ENCODE assay signal across 20 mouse cellular contexts in the genomic region with DNA sequence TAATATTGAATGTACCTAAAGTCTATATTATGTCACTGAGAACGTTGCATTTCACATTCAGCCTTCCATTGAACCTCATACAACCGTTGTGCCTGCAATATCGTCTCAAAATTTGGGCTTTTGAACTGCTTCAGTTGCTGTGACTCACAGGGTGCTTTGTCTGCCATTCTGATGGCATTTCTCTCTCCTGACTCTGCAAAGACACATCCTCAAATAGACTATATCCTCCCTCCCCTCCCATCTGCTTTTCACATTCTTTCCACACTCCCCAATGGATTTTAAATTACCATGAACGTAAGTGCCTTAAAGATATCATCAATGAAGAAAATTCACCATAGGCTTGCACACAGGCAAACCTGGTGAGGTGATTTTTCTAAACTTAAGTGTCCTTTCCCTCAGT.
DNase-seq lines count a peak whose midpoint lies in the region; ATAC-seq and TF ChIP-seq lines count a peak whose summit lies in the region.
"Had no signal": no experiment of that assay in that cellular context is flagged by ENCODE, and none has a peak within 500 bp of the region (broad histone marks: within the 10 kb centered on the region; RNA-seq: fewer than 3 reads in every experiment).

No protein-coding gene starts in this region.

- no peak overlapping the region for H3K4me2 ChIP-seq in midbrain, embryonic 14.5 days (ENCODE audit: low read length)
- H3K4me2 ChIP-seq: embryonic facial prominence, embryonic 12.5 days; forebrain, embryonic 13.5 days; forebrain, embryonic 15.5 days had no signal

- H3K27ac ChIP-seq in left cerebral cortex, adult 2 months, result no peak overlapping the region
- H3K27ac ChIP-seq in midbrain, embryonic 14.5 days (replicated peaks; ENCODE audit: low read depth, low read length), result no peak overlapping the region
- H3K27ac ChIP-seq: embryonic facial prominence, embryonic 10.5 days; embryonic facial prominence, embryonic 12.5 days; forebrain, embryonic 13.5 days; forebrain, embryonic 15.5 days had no signal

- H3K27me3 ChIP-seq in midbrain, embryonic 14.5 days (ENCODE audit: control insufficient read depth, insufficient read depth, low read length), result no peaks in the 10 kb centered on the region
- H3K27me3 ChIP-seq: embryonic facial prominence, embryonic 12.5 days; forebrain, embryonic 13.5 days; forebrain, embryonic 15.5 days had no signal

- intact Hi-C loops in left cerebral cortex, postnatal 14 days (cut with DNase I), result no loop called here
- intact Hi-C loops in left cerebral cortex, adult 2 months (cut with DNase I), result no loop called here

- no peaks in the 10 kb centered on the region for H3K9me3 ChIP-seq in midbrain, embryonic 14.5 days (ENCODE audit: control insufficient read depth, low read length)
- H3K9me3 ChIP-seq: embryonic facial prominence, embryonic 10.5 days; embryonic facial prominence, embryonic 12.5 days; forebrain, embryonic 13.5 days; forebrain, embryonic 15.5 days had no signal

- no peaks in the 10 kb centered on the region for H3K4me1 ChIP-seq in midbrain, embryonic 14.5 days (ENCODE audit: control insufficient read depth, insufficient read depth, low read length)
- H3K4me1 ChIP-seq: embryonic facial prominence, embryonic 10.5 days; embryonic facial prominence, embryonic 12.5 days; forebrain, embryonic 13.5 days; forebrain, embryonic 15.5 days had no signal

- no peaks in the 10 kb centered on the region for H3K36me3 ChIP-seq in midbrain, embryonic 14.5 days (ENCODE audit: control insufficient read depth, insufficient read depth, low read length)
- H3K36me3 ChIP-seq: embryonic facial prominence, embryonic 10.5 days; embryonic facial prominence, embryonic 12.5 days; forebrain, embryonic 15.5 days had no signal

- 76% methylated on average over 4 of the region's 4 CpGs for WGBS in midbrain, embryonic 14.5 days

- no peak for ATAC-seq in midbrain, embryonic 14.5 days (ENCODE audit: low FRiP score, low TSS enrichment)
- ATAC-seq: forebrain, embryonic 13.5 days; forebrain, embryonic 15.5 days had no signal

- H3K9ac ChIP-seq in midbrain, embryonic 14.5 days (replicated peaks; ENCODE audit: low read length), result no peak overlapping the region
- H3K9ac ChIP-seq: embryonic facial prominence, embryonic 12.5 days; forebrain, embryonic 13.5 days; forebrain, embryonic 15.5 days had no signal

- peak; percentile 8 to 42 for DNase-seq in frontal cortex, adult 2 months (ENCODE audit: extremely low spot score in 1 of 2, low spot score in 1 of 2)
- no peak for DNase-seq in frontal cortex, postnatal 10 days (ENCODE audit: low spot score in 2 of 2)
- DNase-seq in left cerebral cortex, postnatal 14 days (ENCODE audit: low spot score in 2 of 2), result peak; percentile 5
- DNase-seq in left cerebral cortex, adult 2 months (ENCODE audit: extremely low spot score in 1 of 2, low spot score in 2 of 2), result no peak
- DNase-seq in right cerebral cortex, adult 2 months (ENCODE audit: low spot score in 2 of 2), result peak; percentile 8 to 10
- DNase-seq in right cerebral cortex, postnatal 10 days (ENCODE audit: low spot score in 2 of 2), result no peak
- DNase-seq in telencephalon, adult 2 months (ENCODE audit: low read depth, low spot score), result peak; percentile 35
- no peak for DNase-seq in midbrain, embryonic 14.5 days
- DNase-seq: adrenal gland, adult 2 months; adrenal gland, postnatal 10 days; adrenal gland, postnatal 25 days; cerebellum, adult 11-12 months; cerebellum, adult 2 months; cerebellum, adult 9-10 months; cerebellum, postnatal 10 days; cerebellum, postnatal 25 days had no signal

- no peak for TF ChIP-seq CTCF in left cerebral cortex, adult 2 months (IDR thresholded peaks at IDR 0.05)

- H3K4me3 ChIP-seq in left cerebral cortex, adult 2 months, result no peak overlapping the region
- H3K4me3 ChIP-seq in midbrain, embryonic 14.5 days (replicated peaks; ENCODE audit: low read depth, low read length), result no peak overlapping the region
- H3K4me3 ChIP-seq: embryonic facial prominence, embryonic 10.5 days; embryonic facial prominence, embryonic 12.5 days; forebrain, embryonic 13.5 days; forebrain, embryonic 15.5 days had no signal

Comparison
In these comparisons a context has a peak if more than half of its experiments do, and no peak if none do; other contexts are left out.
1. DNase-seq: peak in frontal cortex, adult 2 months (2 of 2), left cerebral cortex, postnatal 14 days (2 of 2), right cerebral cortex, adult 2 months (2 of 2) and telencephalon, adult 2 months (single experiment); none in frontal cortex, postnatal 10 days (0 of 2), left cerebral cortex, adult 2 months (0 of 2), right cerebral cortex, postnatal 10 days (0 of 2) and midbrain, embryonic 14.5 days (single experiment).